Mouse (Mus musculus) stomach, postnatal 0 days (tissue): Measurements from ENCODE around the gene Akap8.

Experiments
- CTCF ChIP-seq: IDR thresholded peaks from 2 replicates; pipeline ENCODE4 v1.5.1; 2016; ENCODE audit warnings: antibody characterized with exemption, low read depth, mild to moderate bottlenecking, moderate library complexity
- EP300 ChIP-seq: optimal IDR thresholded peaks from 2 replicates; pipeline ENCODE3; 2016; ENCODE audit warnings: antibody characterized with exemption

- TF ChIP-seq EP300 = no peak
- TF ChIP-seq CTCF = no peak
Observed at GRCm38 (mm10) chr17:32322809-32323208, 1.8 kb upstream of the Akap8 start.
